Mouse (Mus musculus): ENCODE measurements around the gene Sfxn1.

DNA sequence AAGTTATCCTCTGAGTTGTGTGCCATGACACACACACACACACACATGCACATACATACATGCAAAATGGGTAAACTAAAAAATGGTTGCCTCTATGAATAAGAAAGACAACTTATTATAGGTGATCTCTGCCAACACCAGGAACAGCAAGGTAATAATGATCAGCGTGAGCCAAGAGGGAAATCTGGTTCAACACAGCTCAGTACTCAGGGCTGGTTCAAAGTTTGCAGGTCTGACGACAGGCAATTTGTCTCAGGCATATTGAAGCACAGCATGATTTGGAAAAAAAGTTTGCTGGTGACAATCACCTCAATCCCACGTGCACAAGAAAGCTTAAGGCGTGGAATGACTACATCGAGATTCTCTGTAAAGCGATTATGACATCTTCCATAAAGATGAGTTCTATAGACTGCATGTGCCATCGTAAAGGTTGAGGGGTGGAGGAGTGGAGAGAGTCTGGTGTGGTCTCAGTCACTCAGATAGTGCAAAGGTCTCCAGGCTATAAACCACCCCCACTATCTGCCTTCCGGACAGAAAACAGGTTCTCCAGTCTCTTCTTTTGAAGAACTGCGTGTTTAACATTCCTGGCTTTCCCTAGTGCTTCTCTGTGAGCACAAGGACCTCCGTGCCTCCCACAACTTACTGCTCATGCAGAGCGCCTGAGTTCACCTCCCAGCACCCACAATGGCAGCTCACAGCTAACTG, 6.0 kb downstream of the Sfxn1 start:
- no peak for TF ChIP-seq POLR2A (IDR thresholded peaks at IDR 0.05; ENCODE audit: insufficient read depth, low read depth, low read length)
- TF ChIP-seq CTCF (IDR thresholded peaks at IDR 0.05; ENCODE audit: insufficient read depth, low read depth, low read length) = no peak

Data from olfactory bulb, adult 2 months (tissue).